ENCODE assay signal across 20 mouse cellular contexts in the genomic region with DNA sequence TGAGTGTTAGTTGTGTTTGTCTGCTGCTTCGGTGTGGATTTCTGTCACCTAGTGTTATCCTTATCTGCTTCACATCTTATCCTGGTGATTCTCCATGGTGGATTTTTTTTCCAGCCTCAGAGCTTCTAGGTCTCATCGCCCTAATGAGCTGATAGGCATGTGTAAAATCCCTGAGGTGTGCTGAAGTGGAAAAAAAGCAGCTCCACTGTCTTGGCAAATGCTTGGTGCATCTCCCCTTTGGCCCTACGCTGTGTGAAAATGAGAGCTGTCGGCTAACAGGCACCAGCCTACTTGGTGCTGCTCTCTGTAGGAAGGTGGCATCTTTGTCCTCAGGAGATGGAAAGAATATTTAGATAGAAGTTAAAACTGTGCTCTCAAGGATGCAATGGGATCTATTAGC. TPM values are rescaled to one million over a fixed set of nuclear protein-coding genes. Genes with fewer than 3 reads are reported as not detected.
A peak's percentile ranks its signal among the peaks of the same experiment; 100 is the strongest.
DNase-seq lines count a peak whose midpoint lies in the region; ATAC-seq lines count a peak whose summit lies in the region.
"Had no signal": no experiment of that assay in that cellular context is flagged by ENCODE, and none has a peak within 500 bp of the region (broad histone marks: within the 10 kb centered on the region; RNA-seq: fewer than 3 reads in every experiment).

No protein-coding gene starts in this region.

- no peaks in the 10 kb centered on the region for H3K9me3 ChIP-seq in embryonic facial prominence, embryonic 12.5 days
- no peaks in the 10 kb centered on the region for H3K9me3 ChIP-seq in embryonic facial prominence, embryonic 10.5 days
- H3K9me3 ChIP-seq in midbrain, embryonic 15.5 days: no peaks in the 10 kb centered on the region
- no peaks in the 10 kb centered on the region for H3K9me3 ChIP-seq in midbrain, embryonic 13.5 days
- H3K9me3 ChIP-seq in hindbrain, embryonic 16.5 days (ENCODE audit: control insufficient read depth, low read length): no peaks in the 10 kb centered on the region
- H3K9me3 ChIP-seq: forebrain, embryonic 12.5 days had no signal

- peaks cover 19% of the 10 kb centered on the region for H3K4me1 ChIP-seq in embryonic facial prominence, embryonic 12.5 days
- peaks cover 14% of the 10 kb centered on the region for H3K4me1 ChIP-seq in embryonic facial prominence, embryonic 10.5 days
- peaks cover 18% of the 10 kb centered on the region for H3K4me1 ChIP-seq in midbrain, embryonic 15.5 days
- peaks cover 12% of the 10 kb centered on the region for H3K4me1 ChIP-seq in midbrain, embryonic 13.5 days (replicated peaks)
- peaks cover 17% of the 10 kb centered on the region for H3K4me1 ChIP-seq in hindbrain, embryonic 16.5 days (ENCODE audit: control insufficient read depth, insufficient read depth, low read depth, low read length)

- ATAC-seq in embryonic facial prominence, embryonic 12.5 days (ENCODE audit: insufficient number of reproducible peaks, insufficient read depth, low FRiP score, low TSS enrichment): no peak
- ATAC-seq in midbrain, embryonic 15.5 days (replicated peaks): no peak; the same call in 1 of the 2 replicates
- ATAC-seq in midbrain, embryonic 13.5 days: no peak
- ATAC-seq in hindbrain, embryonic 16.5 days: peak; percentile 40; the same call in 1 of the 2 replicates
- ATAC-seq: Patski had no signal

- 0 out of 2 replicates have a peak overlapping the region, but pooled peaks have one; percentile 36 for H3K27ac ChIP-seq in embryonic facial prominence, embryonic 12.5 days
- H3K27ac ChIP-seq in embryonic facial prominence, embryonic 10.5 days (replicated peaks): no peak overlapping the region
- H3K27ac ChIP-seq in midbrain, embryonic 15.5 days: peak overlapping the region; percentile 34; the same call in 1 of the 2 replicates
- H3K27ac ChIP-seq in midbrain, embryonic 13.5 days: no peak overlapping the region
- H3K27ac ChIP-seq in hindbrain, embryonic 16.5 days (ENCODE audit: low read depth, low read length): no peak overlapping the region; the same call in 1 of the 2 replicates
- H3K27ac ChIP-seq: forebrain, embryonic 12.5 days; macrophage had no signal

- no peak overlapping the region for H3K9ac ChIP-seq in embryonic facial prominence, embryonic 12.5 days
- no peak overlapping the region for H3K9ac ChIP-seq in midbrain, embryonic 15.5 days
- H3K9ac ChIP-seq in midbrain, embryonic 13.5 days (replicated peaks): no peak overlapping the region
- no peak overlapping the region for H3K9ac ChIP-seq in hindbrain, embryonic 16.5 days (ENCODE audit: low read depth, low read length)
- H3K9ac ChIP-seq: forebrain, embryonic 12.5 days had no signal

- 69% methylated on average over 4 of the region's 4 CpGs for WGBS in embryonic facial prominence, embryonic 12.5 days
- 74% methylated on average over 4 of the region's 4 CpGs for WGBS in embryonic facial prominence, embryonic 10.5 days
- 52% methylated on average over 4 of the region's 4 CpGs for WGBS in midbrain, embryonic 15.5 days
- WGBS in midbrain, embryonic 13.5 days: 70% methylated on average over 4 of the region's 4 CpGs
- WGBS in hindbrain, embryonic 16.5 days: 54% methylated on average over 4 of the region's 4 CpGs

- H3K36me3 ChIP-seq in embryonic facial prominence, embryonic 12.5 days: no peaks in the 10 kb centered on the region
- no peaks in the 10 kb centered on the region for H3K36me3 ChIP-seq in embryonic facial prominence, embryonic 10.5 days (replicated peaks)
- no peaks in the 10 kb centered on the region for H3K36me3 ChIP-seq in midbrain, embryonic 15.5 days (replicated peaks)
- H3K36me3 ChIP-seq in midbrain, embryonic 13.5 days: no peaks in the 10 kb centered on the region
- H3K36me3 ChIP-seq in hindbrain, embryonic 16.5 days (ENCODE audit: control insufficient read depth, insufficient read depth, low read length): no peaks in the 10 kb centered on the region
- H3K36me3 ChIP-seq: forebrain, embryonic 12.5 days had no signal

- H3K4me2 ChIP-seq in embryonic facial prominence, embryonic 12.5 days (replicated peaks): no peak overlapping the region
- no peak overlapping the region for H3K4me2 ChIP-seq in midbrain, embryonic 15.5 days
- H3K4me2 ChIP-seq in midbrain, embryonic 13.5 days (replicated peaks): no peak overlapping the region
- no peak overlapping the region for H3K4me2 ChIP-seq in hindbrain, embryonic 16.5 days (ENCODE audit: low read length)
- H3K4me2 ChIP-seq: forebrain, embryonic 12.5 days had no signal

- no peak for DNase-seq in embryonic facial prominence, embryonic 10.5 days (ENCODE audit: low spot score)
- DNase-seq in urinary bladder, postnatal 14 days (ENCODE audit: low spot score): no peak
- no peak for DNase-seq in layer of hippocampus, adult 8-10 months (ENCODE audit: low spot score in 2 of 2)
- DNase-seq: adrenal gland, postnatal 36 days; cerebellum, adult 18-20 months; gastrocnemius, postnatal 36 days; heart, postnatal 36 days; kidney, adult 2 months; kidney, postnatal 10 days; right cerebral cortex, postnatal 25 days; spleen, adult 18-20 months had no signal

- no peak overlapping the region for H3K4me3 ChIP-seq in embryonic facial prominence, embryonic 12.5 days
- H3K4me3 ChIP-seq in embryonic facial prominence, embryonic 10.5 days: no peak overlapping the region
- no peak overlapping the region for H3K4me3 ChIP-seq in midbrain, embryonic 15.5 days
- H3K4me3 ChIP-seq in midbrain, embryonic 13.5 days (replicated peaks): no peak overlapping the region
- no peak overlapping the region for H3K4me3 ChIP-seq in hindbrain, embryonic 16.5 days (ENCODE audit: low read length)
- H3K4me3 ChIP-seq: erythroblast, embryonic 14.5 days; forebrain, embryonic 12.5 days; myocyte had no signal

- H3K27me3 ChIP-seq in embryonic facial prominence, embryonic 12.5 days: no peaks in the 10 kb centered on the region
- no peaks in the 10 kb centered on the region for H3K27me3 ChIP-seq in embryonic facial prominence, embryonic 10.5 days (replicated peaks; ENCODE audit: low read depth, poor library complexity, severe bottlenecking)
- no peaks in the 10 kb centered on the region for H3K27me3 ChIP-seq in midbrain, embryonic 15.5 days (replicated peaks)
- no peaks in the 10 kb centered on the region for H3K27me3 ChIP-seq in midbrain, embryonic 13.5 days
- no peaks in the 10 kb centered on the region for H3K27me3 ChIP-seq in hindbrain, embryonic 16.5 days (replicated peaks; ENCODE audit: control insufficient read depth, insufficient read depth, low read length)
- H3K27me3 ChIP-seq: forebrain, embryonic 12.5 days; Patski had no signal

RNA-seq across cellular contexts. Expression of a gene that starts 53.5 kb away (rescaled TPM):
- polyA plus RNA-seq in embryonic facial prominence, embryonic 12.5 days (2016; fragmentation: Nextera tagmentation; extraction: Ambion mirVana): 24.6 and 24.9 TPM in 2 replicates
- 6.6 and 16.7 TPM in 2 replicates for polyA plus RNA-seq in embryonic facial prominence, embryonic 10.5 days (2016; fragmentation: Nextera tagmentation; extraction: Ambion mirVana)
- polyA plus RNA-seq in midbrain, embryonic 15.5 days (2015; fragmentation: Nextera tagmentation; extraction: Ambion mirVana): 14.0 and 21.0 TPM in 2 replicates
- 12.6 and 14.7 TPM in 2 replicates for polyA plus RNA-seq in midbrain, embryonic 13.5 days (2015; fragmentation: Nextera tagmentation; extraction: Ambion mirVana)
- polyA plus RNA-seq in hindbrain, embryonic 16.5 days (2015; fragmentation: Nextera tagmentation; extraction: Ambion mirVana): 37.4 and 48.4 TPM in 2 replicates
- total RNA-seq in layer of hippocampus, adult 8-10 months (2022): 10 to 100 TPM in 2 of 4 experiments, 1 to 10 TPM in 2; 8.4 to 10.5 (median 9.3) TPM
- polyA plus RNA-seq: erythroblast, embryonic 14.5 days had no signal

Comparison
In these comparisons a context has a peak if more than half of its experiments do, and no peak if none do; other contexts are left out.
1. H3K27ac ChIP-seq: peak in embryonic facial prominence, embryonic 12.5 days (single experiment) and midbrain, embryonic 15.5 days (single experiment); none in embryonic facial prominence, embryonic 10.5 days (single experiment), midbrain, embryonic 13.5 days (single experiment) and hindbrain, embryonic 16.5 days (single experiment).